In genomic region chr8:106704901-106705321, GRCm38 (mm10) we compare ENCODE assay signal across 8 mouse cellular contexts. TPM values are rescaled to one million over a fixed set of nuclear protein-coding genes. Genes with fewer than 3 reads are reported as not detected.
DNase-seq lines count a peak whose midpoint lies in the region; ATAC-seq and TF ChIP-seq lines count a peak whose summit lies in the region.

No protein-coding gene starts in this region.

- H3K4me2 ChIP-seq in forebrain, embryonic 13.5 days: no peak overlapping the region
- no peak overlapping the region for H3K4me2 ChIP-seq in forebrain, embryonic 12.5 days
- no peak overlapping the region; the same call in 1 of the 2 replicates for H3K4me2 ChIP-seq in embryonic facial prominence, embryonic 14.5 days (ENCODE audit: low read depth, low read length)
- 0 out of 2 replicates have a peak overlapping the region, but pooled peaks have one; percentile 9 for H3K4me2 ChIP-seq in lung, postnatal 0 days (replicated peaks; ENCODE audit: low read depth, low read length)

- H3K36me3 ChIP-seq in forebrain, embryonic 13.5 days (ENCODE audit: poor library complexity, severe bottlenecking): peaks cover 10% of the 10 kb centered on the region
- peaks cover 12% of the 10 kb centered on the region for H3K36me3 ChIP-seq in forebrain, embryonic 12.5 days (replicated peaks)
- H3K36me3 ChIP-seq in embryonic facial prominence, embryonic 14.5 days (ENCODE audit: control insufficient read depth, insufficient read depth, low read length): peaks cover 14% of the 10 kb centered on the region
- no peaks in the 10 kb centered on the region for H3K36me3 ChIP-seq in lung, postnatal 0 days (ENCODE audit: insufficient read depth, low read length)

- ATAC-seq in forebrain, embryonic 13.5 days: peak; percentile 45; the same call in 1 of the 2 replicates
- ATAC-seq in forebrain, embryonic 12.5 days (ENCODE audit: low FRiP score): no peak
- peak; percentile 92 for ATAC-seq in embryonic facial prominence, embryonic 14.5 days (ENCODE audit: low read depth)
- ATAC-seq in lung, postnatal 0 days: peak; percentile 97

- no peaks in the 10 kb centered on the region for H3K9me3 ChIP-seq in forebrain, embryonic 13.5 days (replicated peaks)
- H3K9me3 ChIP-seq in forebrain, embryonic 12.5 days: no peaks in the 10 kb centered on the region
- no peaks in the 10 kb centered on the region for H3K9me3 ChIP-seq in embryonic facial prominence, embryonic 14.5 days (ENCODE audit: control insufficient read depth, low read length)
- no peaks in the 10 kb centered on the region for H3K9me3 ChIP-seq in lung, postnatal 0 days (ENCODE audit: low read length)

- H3K4me1 ChIP-seq in forebrain, embryonic 13.5 days: no peaks in the 10 kb centered on the region
- no peaks in the 10 kb centered on the region for H3K4me1 ChIP-seq in forebrain, embryonic 12.5 days
- peaks cover 10% of the 10 kb centered on the region; the same call in 1 of the 2 replicates for H3K4me1 ChIP-seq in embryonic facial prominence, embryonic 14.5 days (ENCODE audit: control insufficient read depth, insufficient read depth, low read length)
- no peaks in the 10 kb centered on the region; the same call in 1 of the 2 replicates for H3K4me1 ChIP-seq in lung, postnatal 0 days (ENCODE audit: insufficient read depth, low read depth, low read length)

- TF ChIP-seq CTCF in lung, postnatal 0 days (IDR thresholded peaks at IDR 0.05): peak; percentile 31; the same call in 1 of the 2 replicates

- H3K9ac ChIP-seq in forebrain, embryonic 13.5 days: no peak overlapping the region
- no peak overlapping the region for H3K9ac ChIP-seq in forebrain, embryonic 12.5 days
- no peak overlapping the region for H3K9ac ChIP-seq in embryonic facial prominence, embryonic 14.5 days (ENCODE audit: low read depth, low read length)
- no peak overlapping the region for H3K9ac ChIP-seq in lung, postnatal 0 days (replicated peaks; ENCODE audit: low read depth)

- WGBS in forebrain, embryonic 13.5 days: 65% methylated on average over 9 of the region's 9 CpGs
- 63% methylated on average over 9 of the region's 9 CpGs for WGBS in forebrain, embryonic 12.5 days
- 21% methylated on average over 9 of the region's 9 CpGs for WGBS in embryonic facial prominence, embryonic 14.5 days
- WGBS in lung, postnatal 0 days: 16% methylated on average over 9 of the region's 9 CpGs

- no peak overlapping the region for H3K4me3 ChIP-seq in forebrain, embryonic 13.5 days
- no peak overlapping the region for H3K4me3 ChIP-seq in forebrain, embryonic 12.5 days (replicated peaks)
- no peak overlapping the region for H3K4me3 ChIP-seq in embryonic facial prominence, embryonic 14.5 days (ENCODE audit: low read depth, low read length)
- H3K4me3 ChIP-seq in lung, postnatal 0 days (ENCODE audit: low read depth, low read length): no peak overlapping the region

- peak; percentile 82 for TF ChIP-seq EP300 in lung, postnatal 0 days (IDR thresholded peaks at IDR 0.05)

- 0 out of 2 replicates have a peak overlapping the region, but pooled peaks have one; percentile 26 for H3K27ac ChIP-seq in forebrain, embryonic 13.5 days
- H3K27ac ChIP-seq in forebrain, embryonic 12.5 days: no peak overlapping the region
- peak overlapping the region; percentile 66 for H3K27ac ChIP-seq in embryonic facial prominence, embryonic 14.5 days (replicated peaks; ENCODE audit: low read depth, low read length)
- peak overlapping the region; percentile 92 for H3K27ac ChIP-seq in lung, postnatal 0 days (ENCODE audit: low read length)

- no peaks in the 10 kb centered on the region for H3K27me3 ChIP-seq in forebrain, embryonic 13.5 days
- H3K27me3 ChIP-seq in forebrain, embryonic 12.5 days: no peaks in the 10 kb centered on the region
- no peaks in the 10 kb centered on the region for H3K27me3 ChIP-seq in embryonic facial prominence, embryonic 14.5 days (replicated peaks; ENCODE audit: control insufficient read depth, insufficient read depth, low read length)
- no peaks in the 10 kb centered on the region for H3K27me3 ChIP-seq in lung, postnatal 0 days (replicated peaks; ENCODE audit: insufficient read depth, low read length)

- peak; percentile 89 for DNase-seq in embryonic facial prominence, embryonic 14.5 days (ENCODE audit: low spot score)
- peak; percentile 87 to 90 for DNase-seq in heart, postnatal 10 days
- DNase-seq in kidney, postnatal 36 days: peak; percentile 64 to 66
- peak; percentile 95 for DNase-seq in lung, postnatal 0 days (ENCODE audit: low spot score)
- DNase-seq in testis, postnatal 14 days (ENCODE audit: low spot score): peak; percentile 62
- no peak for DNase-seq in thymus, postnatal 0 days (ENCODE audit: low spot score)

- intact Hi-C loops in heart, postnatal 10 days (cut with DNase I): no loop called here

RNA-seq across cellular contexts. Expression of gene Tango6, which starts 22.0 kb away (rescaled TPM):
- 6.0 and 7.3 TPM in 2 replicates for polyA plus RNA-seq in forebrain, embryonic 13.5 days (2015; fragmentation: Nextera tagmentation; extraction: Ambion mirVana)
- polyA plus RNA-seq in forebrain, embryonic 12.5 days (2016; fragmentation: Nextera tagmentation; extraction: Ambion mirVana): 8.8 and 9.9 TPM in 2 replicates
- 6.1 and 7.2 TPM in 2 replicates for polyA plus RNA-seq in embryonic facial prominence, embryonic 14.5 days (2014; fragmentation: Nextera tagmentation; extraction: Ambion mirVana)
- total RNA-seq in heart, postnatal 10 days (2021): 1 to 10 TPM; 9.3 to 9.4 TPM
- 3.5 and 3.7 TPM in 2 replicates for polyA plus RNA-seq in lung, postnatal 0 days (2015; fragmentation: Nextera tagmentation; extraction: Ambion mirVana)
- polyA plus RNA-seq in thymus, postnatal 0 days (2015; fragmentation: Nextera tagmentation; extraction: Ambion mirVana): 5.5 and 5.7 TPM in 2 replicates
